In the genomic region with DNA sequence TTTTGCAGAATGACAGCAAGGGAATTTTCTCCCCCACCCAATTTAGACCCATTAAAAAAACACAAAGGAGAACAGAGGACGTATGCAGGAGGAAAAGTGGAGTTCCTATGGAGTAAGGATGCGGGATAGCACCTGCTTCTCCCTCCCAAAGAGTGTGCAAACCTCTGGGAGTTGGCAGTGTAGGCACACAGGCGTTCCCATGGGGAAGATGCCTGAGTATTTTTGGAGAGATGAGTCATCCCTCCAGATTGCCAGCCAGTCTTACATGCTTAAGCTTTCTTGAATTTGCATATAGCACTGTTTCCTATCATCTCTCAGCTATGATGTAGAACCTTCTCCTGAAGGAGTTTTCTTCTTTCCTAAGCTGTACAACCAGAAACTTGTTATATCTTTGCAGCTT, we compare ENCODE assay signal across 10 mouse cellular contexts.
DNase-seq lines count a peak whose midpoint lies in the region; ATAC-seq and TF ChIP-seq lines count a peak whose summit lies in the region.
"Had no signal": no experiment of that assay in that cellular context is flagged by ENCODE, and none has a peak within 500 bp of the region (broad histone marks: within the 10 kb centered on the region; RNA-seq: fewer than 3 reads in every experiment).

No protein-coding gene starts in this region.

- no peaks in the 10 kb centered on the region for H3K9me3 ChIP-seq in lung, embryonic 14.5 days (ENCODE audit: low read depth, low read length)
- H3K9me3 ChIP-seq: G1E; liver, embryonic 15.5 days had no signal

- H3K4me1 ChIP-seq in lung, embryonic 14.5 days (ENCODE audit: insufficient read depth): no peaks in the 10 kb centered on the region
- H3K4me1 ChIP-seq: liver, embryonic 15.5 days had no signal

- peak; percentile 15 for DNase-seq in lung, embryonic 14.5 days
- DNase-seq in lung, postnatal 4 days: no peak
- peak; percentile 63 to 88 for DNase-seq in frontal cortex, postnatal 36 days (ENCODE audit: low spot score in 2 of 2)
- peak; percentile 83 for DNase-seq in layer of hippocampus, adult 9-11 months
- DNase-seq in skeletal muscle tissue, adult 2 months (ENCODE audit: low read depth, low spot score): peak; percentile 72
- DNase-seq in adrenal gland, postnatal 36 days: no peak
- no peak for DNase-seq in T-cell, adult 2 months (ENCODE audit: low spot score)
- no peak for DNase-seq in cerebellum, adult 8-10 months

- H3K4me3 ChIP-seq in lung, embryonic 14.5 days (ENCODE audit: low read depth, low read length): no peak overlapping the region
- H3K4me3 ChIP-seq: liver, embryonic 15.5 days had no signal

- H3K27me3 ChIP-seq in lung, embryonic 14.5 days (ENCODE audit: insufficient read depth, low read length): no peaks in the 10 kb centered on the region
- H3K27me3 ChIP-seq: liver, embryonic 15.5 days had no signal

- no peak for ATAC-seq in lung, embryonic 14.5 days (ENCODE audit: insufficient read depth)

- no peaks in the 10 kb centered on the region for H3K36me3 ChIP-seq in lung, embryonic 14.5 days (ENCODE audit: insufficient read depth)
- H3K36me3 ChIP-seq: G1E; liver, embryonic 15.5 days had no signal

- H3K27ac ChIP-seq in lung, embryonic 14.5 days (ENCODE audit: low read depth): no peak overlapping the region
- H3K27ac ChIP-seq: liver, embryonic 15.5 days had no signal

- no peak overlapping the region for H3K4me2 ChIP-seq in lung, embryonic 14.5 days
- H3K4me2 ChIP-seq: liver, embryonic 15.5 days had no signal

- WGBS in lung, embryonic 14.5 days: 65% methylated on average over 3 of the region's 3 CpGs

- TF ChIP-seq CTCF in lung, embryonic 14.5 days (IDR thresholded peaks at IDR 0.05; ENCODE audit: low read depth): no peak

- H3K9ac ChIP-seq in lung, embryonic 14.5 days: no peak overlapping the region
- H3K9ac ChIP-seq: liver, embryonic 15.5 days had no signal

Comparison
In these comparisons a context has a peak if more than half of its experiments do, and no peak if none do; other contexts are left out.
1. DNase-seq: peak in lung, embryonic 14.5 days (single experiment), frontal cortex, postnatal 36 days (2 of 2), layer of hippocampus, adult 9-11 months (single experiment) and skeletal muscle tissue, adult 2 months (single experiment); none in lung, postnatal 4 days (0 of 2), adrenal gland, postnatal 36 days (0 of 2), T-cell, adult 2 months (single experiment) and cerebellum, adult 8-10 months (single experiment).